Mouse (Mus musculus) ES-E14 (cell line): Measurements from ENCODE around the gene Mypn.

Source experiments
- CHD2 ChIP-seq: IDR thresholded peaks from 2 replicates; pipeline ENCODE4 v1.6.1; 2014; ENCODE audit warnings: mild to moderate bottlenecking, low read depth, low read length, inconsistent platforms
- HCFC1 ChIP-seq: IDR thresholded peaks from 2 replicates; pipeline ENCODE4 v1.6.1; 2012; ENCODE audit warnings: low read length, inconsistent platforms, borderline replicate concordance; ENCODE audit not compliant: insufficient read depth
- ZC3H11A ChIP-seq: IDR thresholded peaks from 2 replicates; pipeline ENCODE4 v1.6.1; 2012; ENCODE audit warnings: low read depth, mild to moderate bottlenecking, inconsistent platforms, low read length, borderline replicate concordance
- ZNF384 ChIP-seq: IDR thresholded peaks from 2 replicates; pipeline ENCODE4 v1.6.1; 2012; ENCODE audit warnings: low read depth, low read length, inconsistent platforms

GRCm38 (mm10) chr10:63230266-63230665 is 26.5 kb upstream of the Mypn start:
- no peak for TF ChIP-seq CHD2
- TF ChIP-seq ZNF384 = no peak
- TF ChIP-seq HCFC1 = no peak
- no peak for TF ChIP-seq ZC3H11A
